Mouse (Mus musculus) brain, adult 2 months (tissue): Measurements from ENCODE around the gene Ncapg2.

Source experiments
- DNase-seq: peaks from one replicate; pipeline ENCODE4 v3.0.0; 2011; ENCODE audit warnings: low read depth, low spot score

The Ncapg2 gene

GRCm38 (mm10) chr12:116442184-116442583 is 37.0 kb downstream of the Ncapg2 start:
- no peak for DNase-seq

GRCm38 (mm10) chr12:116449536-116449935 is 44.3 kb downstream of the Ncapg2 start:
- DNase-seq, result no peak

GRCm38 (mm10) chr12:116460379-116461065 is 55.3 kb downstream of the Ncapg2 start:
- DNase-seq, result peak; percentile 19

GRCm38 (mm10) chr12:116467030-116467429 is 61.8 kb downstream of the Ncapg2 start:
- DNase-seq, result no peak

GRCm38 (mm10) chr12:116468348-116468747 is 63.1 kb downstream of the Ncapg2 start:
- DNase-seq, result peak; percentile 67

- DNase-seq, result no peak
Observed at GRCm38 (mm10) chr12:116469096-116469495, 63.9 kb downstream of the Ncapg2 start.

- no peak for DNase-seq
Observed at GRCm38 (mm10) chr12:116473264-116473663, 68.1 kb downstream of the Ncapg2 start.

GRCm38 (mm10) chr12:116473761-116474160 is 68.6 kb downstream of the Ncapg2 start:
- no peak for DNase-seq

- no peak for DNase-seq
Observed at GRCm38 (mm10) chr12:116474676-116475075, 69.5 kb downstream of the Ncapg2 start.

GRCm38 (mm10) chr12:116478771-116479170 is 73.6 kb downstream of the Ncapg2 start:
- no peak for DNase-seq

- peak; percentile 48 for DNase-seq
Observed at GRCm38 (mm10) chr12:116481921-116482320, 76.7 kb downstream of the Ncapg2 start.

- no peak for DNase-seq
Observed at GRCm38 (mm10) chr12:116483581-116483980, 78.4 kb downstream of the Ncapg2 start.

GRCm38 (mm10) chr12:116484991-116485390 is 79.8 kb downstream of the Ncapg2 start:
- no peak for DNase-seq

- DNase-seq, result peak; percentile 90
Observed at GRCm38 (mm10) chr12:116485591-116486403, 80.6 kb downstream of the Ncapg2 start, which contains the start of gene Ptprn2. TSS of gene Ptprn2 (plus strand) at chr12:116485720.

GRCm38 (mm10) chr12:116486404-116486730 is 81.2 kb downstream of the Ncapg2 start:
- DNase-seq, result no peak

GRCm38 (mm10) chr12:116488836-116489235 is 83.6 kb downstream of the Ncapg2 start:
- peak; percentile 88 for DNase-seq

GRCm38 (mm10) chr12:116490575-116491356 is 85.6 kb downstream of the Ncapg2 start:
- DNase-seq, result no peak

GRCm38 (mm10) chr12:116498666-116499065 is 93.5 kb downstream of the Ncapg2 start:
- DNase-seq, result no peak

GRCm38 (mm10) chr12:116500652-116501051 is 95.5 kb downstream of the Ncapg2 start:
- DNase-seq, result no peak

- DNase-seq, result no peak
Observed at GRCm38 (mm10) chr12:116512482-116512881, 107.3 kb downstream of the Ncapg2 start.
